Mouse (Mus musculus): ENCODE data around the gene Sec31a.

DNA sequence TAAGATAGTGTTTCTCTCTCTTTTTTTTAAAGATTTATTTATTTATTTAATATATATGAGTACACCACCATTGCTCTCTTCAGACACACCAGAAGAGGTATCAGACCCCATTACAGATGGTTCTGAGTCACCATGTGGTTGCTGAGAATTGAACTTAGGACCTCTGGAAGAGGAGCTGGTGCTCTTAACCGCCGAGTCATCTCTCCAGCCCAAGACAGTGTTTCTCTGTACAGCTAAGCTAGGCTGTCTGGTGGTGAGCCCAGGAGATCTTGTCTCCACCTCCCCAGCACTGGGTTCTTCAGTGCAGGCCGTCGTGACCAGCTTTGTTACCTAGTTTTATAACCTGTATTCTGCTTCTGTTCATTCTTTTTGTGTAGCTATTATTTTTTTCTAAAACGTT lies 5.8 kb downstream of the Sec31a start:
- TF ChIP-seq POLR2A (IDR thresholded peaks at IDR 0.05; ENCODE audit: low read depth, low read length), result no peak
- TF ChIP-seq CTCF (IDR thresholded peaks at IDR 0.05; ENCODE audit: borderline replicate concordance, insufficient read depth, low read length), result no peak

All from embryonic fibroblast, embryonic 13.5 days (primary cell).